Mouse (Mus musculus) stomach, postnatal 0 days (tissue): ENCODE data around the gene Trpm8.

Experiments used
- CTCF ChIP-seq: IDR thresholded peaks from 2 replicates; pipeline ENCODE4 v1.5.1; 2016; ENCODE audit warnings: antibody characterized with exemption, low read depth, mild to moderate bottlenecking, moderate library complexity
- EP300 ChIP-seq: optimal IDR thresholded peaks from 2 replicates; pipeline ENCODE3; 2016; ENCODE audit warnings: antibody characterized with exemption

- no peak for TF ChIP-seq CTCF
- TF ChIP-seq EP300, result no peak
These were observed 13.7 kb upstream of the Trpm8 start for GRCm38 (mm10) chr1:88263778-88264177.
